Mouse (Mus musculus) activated CD4-positive, CD25-positive, alpha-beta regulatory T cell (primary cell): ENCODE results near the gene Itgae. TPM values are rescaled to one million over a fixed set of nuclear protein-coding genes. Genes with fewer than 3 reads are reported as not detected.

ENCODE experiments used
- polyA plus RNA-seq, 2 experiments: library from polyadenylated mRNA; unstranded; fragments of 100-300 nt; shearing (Covaris generic); gene quantifications; one replicate each; pipeline ENCODE4 v1.2.1; 2017

The Itgae gene
- 100 to 1,000 TPM in 1 of 2 experiments, 10 to 100 TPM in 1; 37.2 to 255 TPM for polyA plus RNA-seq

GRCm38 (mm10) chr11:73090283-73090682 lies at the start of gene Itgae:
TSS of gene Itgae (plus strand) at chr11:73090583.

GRCm38 (mm10) chr11:73047542-73047996 lies 42.8 kb upstream of the Itgae start, which contains the start of gene Ncbp3:
TSS of gene Ncbp3 (plus strand) at chr11:73047783.

GRCm38 (mm10) chr11:73137591-73138501 lies 47.5 kb downstream of the Itgae start, which contains the start of gene Haspin:
TSS of gene Haspin (minus strand) at chr11:73138294.

GRCm38 (mm10) chr11:73159957-73160810 lies 69.8 kb downstream of the Itgae start, which contains the start of gene P2rx5:
TSS of gene P2rx5 (plus strand) at chr11:73160421.

GRCm38 (mm10) chr11:73176608-73177508 lies 86.5 kb downstream of the Itgae start, which contains the start of the genes Emc6 and Tax1bp3:
TSS of gene Emc6 (minus strand) at chr11:73177037.
TSS of gene Tax1bp3 (plus strand) at chr11:73177083.

Other genes with a start within 250 kb of the Itgae start
- 100 to 1,000 TPM; 191 to 312 TPM for gene Atp2a3, start 129.4 kb upstream of the Itgae start, polyA plus RNA-seq
- gene P2rx1, start 91.5 kb upstream of the Itgae start, polyA plus RNA-seq: under 1 TPM in 1 of 2 experiments, not detected in 1; 0.79 TPM
- 1 to 10 TPM; 4.3 to 6.2 TPM for gene Camkk1, start 71.6 kb upstream of the Itgae start, polyA plus RNA-seq
- 10 to 100 TPM; 14.9 to 18.5 TPM for gene Ncbp3, start 42.8 kb upstream of the Itgae start, polyA plus RNA-seq
- 10 to 100 TPM; 14.4 to 20.1 TPM for gene Haspin, start 47.7 kb downstream of the Itgae start, polyA plus RNA-seq
- under 1 TPM; 0.19 to 0.61 TPM for gene P2rx5, start 69.8 kb downstream of the Itgae start, polyA plus RNA-seq
- gene Emc6, start 86.5 kb downstream of the Itgae start, polyA plus RNA-seq: 100 to 1,000 TPM in 1 of 2 experiments, 10 to 100 TPM in 1; 60.0 to 102 TPM
- 10 to 100 TPM; 29.9 to 32.4 TPM for gene Tax1bp3, start 86.5 kb downstream of the Itgae start, polyA plus RNA-seq
- 10 to 100 TPM; 11.4 to 11.7 TPM for gene Ctns, start 108.5 kb downstream of the Itgae start, polyA plus RNA-seq
- 1 to 10 TPM; 6.0 to 7.6 TPM for gene Shpk, start 108.9 kb downstream of the Itgae start, polyA plus RNA-seq
- gene Trpv1, start 143.7 kb downstream of the Itgae start, polyA plus RNA-seq: not detected
- under 1 TPM in 1 of 2 experiments, not detected in 1; 0.05 TPM for gene Trpv3, start 176.8 kb downstream of the Itgae start, polyA plus RNA-seq
- gene Aspa, start 239.0 kb downstream of the Itgae start, polyA plus RNA-seq: under 1 TPM in 1 of 2 experiments, not detected in 1; 0.16 TPM
- not detected for gene Gm49340, start 239.2 kb downstream of the Itgae start, polyA plus RNA-seq
- gene Spata22, start 239.2 kb downstream of the Itgae start, polyA plus RNA-seq: not detected